Mouse (Mus musculus) testis, adult 2 months (tissue): Measurements from ENCODE around the gene Lrwd1. TPM values are rescaled to one million over a fixed set of nuclear protein-coding genes. Genes with fewer than 3 reads are reported as not detected.
A peak's percentile ranks its signal among the peaks of the same experiment; 100 is the strongest.
"Not testable (repeated sequence)": the region's sequence is repeated elsewhere in the genome, so short reads cannot be mapped to it uniquely, and the experiment has no call there.

ENCODE experiments used
- H3K27ac ChIP-seq: fragments of 200-500 bp; 2 replicates; pipeline ENCODE4 v1.5.1; 2012; ENCODE audit warnings: low read depth, low read length; ENCODE audit not compliant: control insufficient read depth, insufficient read depth
- H3K27me3 ChIP-seq: fragments of 200-500 bp; 2 replicates; pipeline ENCODE4 v1.6.1; 2012; ENCODE audit warnings: mild to moderate bottlenecking, low read length, moderate library complexity; ENCODE audit not compliant: control insufficient read depth, insufficient read depth
- H3K36me3 ChIP-seq: fragments of 200-500 bp; 2 replicates; pipeline ENCODE4 v1.6.1; 2012; ENCODE audit warnings: mild to moderate bottlenecking, low read length; ENCODE audit not compliant: control insufficient read depth, insufficient read depth
- H3K4me1 ChIP-seq: fragments of 200-500 bp; 2 replicates; pipeline ENCODE4 v1.6.1; 2012; ENCODE audit warnings: low read length; ENCODE audit not compliant: control insufficient read depth, insufficient read depth
- H3K4me3 ChIP-seq: fragments of 200-500 bp; 2 replicates; pipeline ENCODE4 v1.5.1; 2012; ENCODE audit warnings: low read depth, mild to moderate bottlenecking, low read length, moderate library complexity, mixed read lengths; ENCODE audit not compliant: control insufficient read depth
- CTCF ChIP-seq: fragments of 200-500 bp; IDR thresholded peaks from 2 replicates; pipeline ENCODE4 v1.5.1; 2012; ENCODE audit warnings: low read depth, mild to moderate bottlenecking, inconsistent platforms, low read length, moderate library complexity; ENCODE audit not compliant: control insufficient read depth, insufficient read depth, insufficient replicate concordance
- POLR2A ChIP-seq: fragments of 200-500 bp; IDR thresholded peaks from 2 replicates; pipeline ENCODE4 v1.6.1; 2012; ENCODE audit warnings: low read depth, mild to moderate bottlenecking, inconsistent platforms, low read length, moderate library complexity; ENCODE audit not compliant: control insufficient read depth
- polyA plus RNA-seq: library from polyadenylated mRNA; depleted of rRNA; stranded (reverse); fragments of >200 nt; gene quantifications from 2 replicates; pipeline ENCODE4 v1.2.3, GENCODE M21; 2012

The Lrwd1 gene
- polyA plus RNA-seq, 1 experiment: 271 TPM

GRCm38 (mm10) chr5:136122165-136122564, 13.7 kb downstream of the Lrwd1 start:
- peaks cover 2% of the 10 kb centered on the region for H3K36me3 ChIP-seq
- TF ChIP-seq POLR2A (no peak), CTCF (no peak)

GRCm38 (mm10) chr5:136116784-136117112, 19.1 kb downstream of the Lrwd1 start:
- peak overlapping the region; percentile 54; the same call in 1 of the 2 replicates for H3K27ac ChIP-seq
- H3K4me3 ChIP-seq: peak overlapping the region; percentile 93
- TF ChIP-seq POLR2A (no peak; the same call in 1 of the 2 replicates), CTCF (no peak; the same call in 1 of the 2 replicates)
- no peaks in the 10 kb centered on the region for H3K36me3 ChIP-seq
- H3K4me1 ChIP-seq: peaks cover 10% of the 10 kb centered on the region
- H3K27me3 ChIP-seq: no peaks in the 10 kb centered on the region

More at GRCm38 (mm10) chr5:136122165-136122564, 13.7 kb downstream of the Lrwd1 start:
- Histone ChIP-seq H3K4me1 (no peaks in the 10 kb centered on the region; the same call in 1 of the 2 replicates), H3K4me3 (no peak overlapping the region), H3K27me3 (no peaks in the 10 kb centered on the region), H3K27ac (no peak overlapping the region)

GRCm38 (mm10) chr5:136115891-136116783, 19.7 kb downstream of the Lrwd1 start, which contains the start of gene Polr2j:
Polr2j (plus strand) TSS chr5:136116631.
- Histone ChIP-seq H3K4me1 (peaks cover 10% of the 10 kb centered on the region), H3K4me3 (peak within 1 kb of the TSS; percentile 93), H3K27me3 (no peaks in the 10 kb centered on the region), H3K27ac (peak within 1 kb of the TSS; percentile 54; the same call in 1 of the 2 replicates), H3K36me3 (no peaks in the 10 kb centered on the region)
- TF ChIP-seq CTCF: peak; percentile 96
- peak; percentile 70 for TF ChIP-seq POLR2A

GRCm38 (mm10) chr5:136113546-136113945, 22.3 kb downstream of the Lrwd1 start:
- not testable (repeated sequence) for H3K27ac ChIP-seq, H3K36me3 ChIP-seq, H3K4me1 ChIP-seq, H3K27me3 ChIP-seq
- peak overlapping the region; percentile 36; the same call in 1 of the 2 replicates for H3K4me3 ChIP-seq

- Histone ChIP-seq H3K4me3 (no peak overlapping the region), H3K27me3 (no peaks in the 10 kb centered on the region), H3K36me3 (no peaks in the 10 kb centered on the region), H3K27ac (no peak overlapping the region), H3K4me1 (peaks cover 2% of the 10 kb centered on the region)
- TF ChIP-seq POLR2A (no peak), CTCF (no peak)
Observed at GRCm38 (mm10) chr5:136109042-136109441, 26.8 kb downstream of the Lrwd1 start.

- TF ChIP-seq CTCF (no peak), POLR2A (no peak)
- no peak overlapping the region for H3K27ac ChIP-seq
Observed at GRCm38 (mm10) chr5:136108486-136108885, 27.4 kb downstream of the Lrwd1 start.

GRCm38 (mm10) chr5:136104511-136104910, 31.4 kb downstream of the Lrwd1 start:
- no peak overlapping the region for H3K4me3 ChIP-seq
- no peak for TF ChIP-seq POLR2A
- TF ChIP-seq CTCF: peak; percentile 99
- H3K27ac ChIP-seq: no peak overlapping the region
- no peaks in the 10 kb centered on the region for H3K36me3 ChIP-seq
- no peaks in the 10 kb centered on the region for H3K27me3 ChIP-seq
- peaks cover 7% of the 10 kb centered on the region for H3K4me1 ChIP-seq

More at GRCm38 (mm10) chr5:136108486-136108885, 27.4 kb downstream of the Lrwd1 start:
- Histone ChIP-seq H3K4me1 (peaks cover 2% of the 10 kb centered on the region), H3K36me3 (no peaks in the 10 kb centered on the region), H3K27me3 (no peaks in the 10 kb centered on the region), H3K4me3 (no peak overlapping the region)
